Mouse (Mus musculus) c-Kit-positive CD71-negative TER-119-negative erythroid progenitor cells, embryonic 14.5 days (primary cell): Measurements from ENCODE around the gene Pcbp3.
A peak's percentile ranks its signal among the peaks of the same experiment; 100 is the strongest.

ENCODE experiments used
- DNase-seq: peaks from one replicate; pipeline ENCODE4 v3.0.0-alpha.2; 2013; ENCODE audit warnings: low read depth

The Pcbp3 gene

DNA sequence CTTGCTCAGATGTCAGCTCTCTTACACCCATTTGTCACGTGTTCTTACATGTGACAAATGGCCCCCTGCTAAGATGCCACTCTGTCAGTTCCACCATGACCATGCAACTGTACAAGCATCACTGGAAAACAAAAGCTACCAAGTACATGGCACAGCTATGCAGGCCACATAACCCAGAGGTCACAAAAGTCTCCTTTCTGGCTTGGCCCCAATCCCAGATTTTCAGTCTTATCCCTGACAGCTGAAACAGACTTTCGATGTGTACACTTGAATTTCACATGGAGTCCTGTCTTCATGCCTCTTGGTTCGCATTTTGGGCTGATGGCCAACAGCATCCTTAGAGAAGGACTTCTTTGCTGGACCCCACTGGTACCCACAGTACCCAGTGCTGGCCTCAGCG, 116.8 kb downstream of the Pcbp3 start:
- no peak for DNase-seq

DNA sequence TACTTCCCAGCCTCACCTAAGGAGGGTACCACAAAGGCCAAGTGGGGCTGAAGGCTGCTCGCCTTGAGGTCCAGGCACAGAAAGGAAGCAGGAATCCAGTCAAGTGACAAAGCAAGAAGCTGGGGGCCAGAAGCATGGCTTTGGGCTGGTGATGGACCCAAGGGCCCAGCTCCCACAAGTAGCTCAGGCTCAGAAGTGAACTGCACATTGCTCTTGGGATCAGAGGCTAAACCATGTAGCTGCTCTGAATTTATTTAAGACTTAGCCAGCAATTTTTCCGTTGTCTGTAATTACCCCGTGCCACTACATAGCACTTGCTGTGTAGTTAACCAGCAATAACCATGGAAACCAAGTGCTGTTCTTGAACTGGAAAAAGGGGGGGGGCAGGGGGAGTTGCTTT, 117.3 kb downstream of the Pcbp3 start:
- DNase-seq, result no peak

DNA sequence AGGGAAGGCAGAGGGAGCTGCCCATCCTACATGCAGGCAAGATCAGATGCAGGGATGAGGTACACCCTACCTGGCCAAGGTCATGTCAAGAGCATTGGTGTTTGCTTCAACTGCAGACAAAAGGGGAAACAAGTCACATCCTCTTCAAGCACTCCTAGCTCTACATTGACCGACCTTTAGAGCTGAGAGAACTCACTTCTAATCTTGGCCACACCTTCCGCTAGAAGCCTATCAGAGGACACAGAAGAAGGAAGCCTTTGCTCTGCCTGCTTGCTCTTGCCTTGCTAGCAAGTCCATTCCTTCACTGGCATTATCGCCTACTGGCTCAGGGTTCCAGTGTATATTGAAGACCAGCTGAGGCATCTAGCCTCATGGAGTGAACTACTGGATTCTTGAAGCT, 119.6 kb downstream of the Pcbp3 start:
- no peak for DNase-seq

DNA sequence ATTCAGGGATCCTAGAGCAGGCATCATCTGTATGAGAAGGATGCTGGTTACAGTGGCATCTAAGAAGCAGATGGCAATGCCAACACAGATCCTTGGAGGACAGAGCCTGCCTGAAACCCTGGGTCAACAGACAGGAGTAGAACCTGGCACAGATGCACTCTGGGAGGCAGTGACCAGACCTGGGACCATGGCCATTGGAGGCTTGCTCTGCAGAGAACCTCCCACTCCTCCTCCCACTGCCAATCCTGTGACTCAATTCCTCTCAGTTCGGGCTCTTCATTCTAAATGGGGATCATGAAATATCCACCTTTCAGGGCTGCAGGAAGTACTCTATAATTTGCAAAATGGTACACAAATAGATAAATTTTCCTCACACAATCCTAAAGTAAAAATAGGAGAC, 120.5 kb downstream of the Pcbp3 start:
- no peak for DNase-seq

DNA sequence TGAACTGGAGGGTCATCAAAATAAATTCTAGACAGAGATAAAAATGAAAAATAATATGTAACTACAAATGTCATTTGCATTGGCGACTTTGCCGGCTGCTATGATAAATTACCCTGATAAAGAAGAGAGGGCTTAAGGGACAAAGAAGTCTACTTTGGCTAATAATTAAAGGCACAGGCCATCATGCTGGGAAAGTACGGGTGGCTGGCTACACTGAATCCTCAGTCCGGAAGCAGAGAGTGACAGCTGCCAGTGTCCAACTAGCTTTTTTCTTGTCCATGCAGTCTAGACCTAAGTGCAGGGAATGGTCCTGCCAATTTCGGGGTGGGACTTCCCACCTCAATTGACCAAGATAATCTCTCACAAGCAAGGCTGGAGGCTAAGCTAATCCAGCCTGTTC, 121.1 kb downstream of the Pcbp3 start:
- DNase-seq, result no peak

DNA sequence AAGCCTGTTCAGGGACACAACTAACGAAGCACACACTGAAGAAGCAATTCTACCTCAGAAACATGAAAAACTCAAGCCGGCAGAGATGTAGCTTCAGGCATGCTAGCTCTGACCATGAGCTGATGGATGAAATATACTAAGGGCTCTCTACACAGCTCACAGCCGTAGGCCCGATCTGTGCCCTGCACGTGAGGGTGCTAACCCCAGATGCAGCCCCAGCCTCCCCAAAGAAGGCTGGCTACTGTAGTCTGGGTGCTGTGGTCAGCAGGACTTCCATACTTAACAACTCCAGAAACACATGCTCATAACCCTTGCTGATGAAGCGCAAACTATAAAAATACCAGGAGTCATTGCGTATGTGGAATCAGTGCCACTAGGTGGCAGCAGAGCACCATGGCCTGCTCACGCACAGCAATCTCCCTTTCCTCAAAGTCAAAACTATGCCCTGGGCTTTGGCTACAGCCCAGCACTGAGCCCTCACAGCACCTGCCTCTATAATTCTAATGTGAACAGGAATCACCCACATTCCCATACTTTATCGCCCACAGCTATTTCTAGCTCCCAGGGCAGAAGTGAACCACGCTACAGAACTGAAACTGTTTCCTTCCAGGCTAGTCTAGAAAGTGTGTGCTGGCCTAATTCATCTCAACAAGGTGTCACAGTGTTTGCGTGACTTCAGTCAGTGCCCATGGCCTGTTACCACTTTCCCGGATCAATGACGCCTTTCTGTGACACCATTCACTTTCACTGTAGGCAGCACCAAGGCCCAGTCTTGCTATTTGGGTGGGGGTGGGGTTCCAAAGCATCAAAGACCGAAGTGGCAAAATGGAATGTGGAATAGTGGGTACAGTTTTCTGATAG, 126.0 kb downstream of the Pcbp3 start:
- DNase-seq, result peak; percentile 57

DNA sequence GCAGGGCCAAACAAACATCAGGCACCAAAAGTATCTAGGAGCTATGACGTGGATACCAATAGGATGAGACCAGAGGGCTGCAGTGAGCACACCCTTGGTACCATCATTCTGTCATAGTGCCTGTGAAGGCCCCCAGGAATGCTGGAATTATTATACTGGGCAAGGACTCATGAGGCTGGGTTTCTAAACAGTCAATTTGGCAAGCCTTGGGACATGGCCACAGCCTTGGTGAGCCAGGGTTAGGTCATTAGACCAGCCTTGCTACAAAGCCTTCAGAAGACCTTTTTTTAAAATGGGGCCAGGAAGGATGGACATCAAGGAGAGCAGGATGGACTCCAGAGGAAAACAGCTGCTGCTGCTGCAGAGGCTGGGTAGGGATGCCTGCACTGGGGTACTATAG, 128.8 kb downstream of the Pcbp3 start:
- DNase-seq, result no peak

DNA sequence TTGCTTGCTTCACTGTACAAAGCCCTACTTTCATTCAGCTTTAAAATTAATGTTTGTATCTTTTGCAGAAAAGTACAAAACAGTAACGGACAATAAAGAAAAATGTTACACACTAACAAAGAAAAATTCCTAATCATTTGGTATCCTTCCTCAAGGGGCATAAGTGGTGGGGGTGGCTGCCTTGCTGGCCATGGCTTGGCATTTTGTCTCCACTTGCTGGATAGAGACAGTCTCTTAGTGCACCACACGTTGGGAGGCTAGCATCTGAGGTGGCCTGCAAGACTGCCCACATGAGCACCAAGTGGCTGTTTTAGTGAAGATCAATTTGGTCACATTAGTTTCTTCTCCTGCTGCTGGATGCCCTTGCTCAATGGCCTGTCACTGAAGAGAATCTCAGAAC, 129.8 kb downstream of the Pcbp3 start:
- no peak for DNase-seq

DNA sequence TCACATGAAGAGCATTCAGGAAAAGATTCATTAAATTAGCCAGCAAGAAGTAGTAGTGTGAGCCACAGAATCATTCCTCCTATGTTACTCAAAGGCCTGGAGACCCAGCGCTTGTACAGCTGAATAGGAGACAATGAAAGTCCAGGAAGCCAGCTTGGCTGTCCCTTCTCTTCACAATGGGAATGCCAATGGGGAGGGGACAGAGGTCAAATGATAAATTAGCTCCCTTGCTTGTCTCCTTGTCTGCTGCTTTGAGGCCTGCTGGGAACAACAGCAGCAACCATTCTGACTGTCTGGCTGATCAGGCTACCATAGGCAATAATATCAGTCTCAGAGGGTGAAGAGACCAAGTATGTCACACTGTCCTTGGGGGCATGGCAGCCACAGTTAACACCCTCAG, 130.5 kb downstream of the Pcbp3 start:
- DNase-seq, result no peak

DNA sequence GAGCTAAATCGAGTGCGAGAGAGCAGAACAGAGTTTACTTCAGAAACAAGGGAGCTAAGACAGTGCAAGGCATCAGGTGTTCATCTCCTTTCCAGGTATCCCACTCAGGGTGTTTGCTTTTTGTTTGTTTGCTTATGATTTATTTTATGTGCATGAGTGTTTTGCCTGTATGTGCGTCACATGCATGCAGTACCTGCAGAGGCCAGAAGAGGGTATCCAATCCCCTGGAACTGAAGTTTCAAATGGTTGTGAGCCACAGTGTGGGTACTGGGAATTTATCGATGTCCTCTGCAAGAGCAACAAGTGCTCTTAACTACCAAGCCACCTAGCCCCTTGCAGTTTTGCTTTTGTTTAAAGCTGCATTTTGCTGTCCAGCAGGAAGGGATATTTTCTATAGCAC, 132.8 kb downstream of the Pcbp3 start:
- no peak for DNase-seq

DNA sequence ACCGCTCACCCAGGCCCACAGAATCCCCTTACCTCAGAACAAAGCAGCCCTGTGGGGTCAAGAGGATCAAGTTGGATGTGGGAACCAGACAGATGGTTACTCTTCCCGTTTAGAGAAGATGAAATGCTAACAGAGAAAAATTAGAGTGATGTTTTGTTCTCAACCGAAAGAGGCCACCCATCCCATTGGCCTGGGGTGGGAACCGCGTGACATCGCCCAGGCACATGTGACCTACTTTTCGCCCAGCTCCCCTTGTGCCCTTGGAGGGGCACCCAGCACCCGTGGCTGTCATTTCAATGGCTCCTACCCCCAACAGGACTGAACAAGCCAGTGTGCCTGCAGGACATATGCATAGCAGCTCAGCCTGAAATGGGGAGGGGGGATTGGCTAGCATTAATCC, 139.0 kb downstream of the Pcbp3 start:
- DNase-seq, result no peak

DNA sequence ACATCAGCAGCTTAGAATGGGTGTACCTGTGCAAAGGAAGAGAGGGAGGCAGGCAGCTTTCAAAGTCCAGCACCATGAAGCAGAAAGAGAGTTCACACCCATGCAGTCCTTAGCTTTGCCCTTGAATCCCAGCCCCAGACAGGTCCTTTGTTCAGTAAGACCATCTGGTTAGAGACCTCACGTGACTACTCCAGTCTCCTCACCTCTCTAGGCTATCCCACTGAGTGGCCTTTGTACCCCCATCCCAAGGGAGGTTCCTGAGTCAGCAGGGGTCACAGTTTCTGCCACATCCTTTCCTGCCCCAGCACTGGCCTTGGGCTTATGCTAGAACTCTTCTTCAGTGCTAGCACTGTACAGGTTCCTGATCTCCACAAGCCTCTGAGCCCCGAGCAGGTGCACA, 142.4 kb downstream of the Pcbp3 start:
- no peak for DNase-seq

DNA sequence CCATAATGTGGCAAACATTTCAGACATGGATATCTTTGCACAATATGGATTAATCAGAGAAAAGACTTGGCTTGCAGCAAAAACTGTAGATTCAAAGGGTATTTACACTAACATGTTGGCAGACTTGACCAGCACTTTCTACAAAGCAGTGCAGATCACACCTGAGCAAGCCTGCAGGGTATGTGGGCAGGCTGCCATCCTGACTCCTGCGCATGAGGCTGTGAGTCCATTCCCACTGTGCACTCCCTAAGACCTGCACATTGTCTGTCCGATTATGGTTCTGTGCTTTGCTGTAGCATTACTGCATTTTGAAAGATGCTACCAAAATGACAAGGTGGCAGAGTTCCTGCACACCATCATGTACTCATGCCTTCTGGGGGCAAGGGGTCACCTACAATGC, 143.3 kb downstream of the Pcbp3 start:
- DNase-seq, result no peak

DNA sequence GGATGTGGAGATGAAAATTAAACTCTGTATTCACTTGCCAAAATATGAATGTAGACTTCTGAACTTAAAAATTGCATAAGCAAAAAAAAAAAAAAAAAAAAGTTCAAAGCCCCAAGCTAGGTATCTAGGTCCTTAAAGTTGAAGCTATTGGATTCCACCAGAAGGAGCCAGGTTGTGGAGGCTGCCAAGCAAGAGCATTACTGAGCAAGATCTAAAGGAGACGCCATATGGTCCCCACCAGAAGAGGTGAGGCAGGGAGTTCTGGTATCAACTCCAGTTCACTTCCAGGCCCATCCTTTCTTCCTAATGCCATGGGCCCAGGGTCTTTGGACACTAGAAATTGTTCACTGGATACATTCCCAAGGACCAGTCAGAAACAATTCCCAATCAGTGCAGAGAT, 144.8 kb downstream of the Pcbp3 start:
- no peak for DNase-seq

DNA sequence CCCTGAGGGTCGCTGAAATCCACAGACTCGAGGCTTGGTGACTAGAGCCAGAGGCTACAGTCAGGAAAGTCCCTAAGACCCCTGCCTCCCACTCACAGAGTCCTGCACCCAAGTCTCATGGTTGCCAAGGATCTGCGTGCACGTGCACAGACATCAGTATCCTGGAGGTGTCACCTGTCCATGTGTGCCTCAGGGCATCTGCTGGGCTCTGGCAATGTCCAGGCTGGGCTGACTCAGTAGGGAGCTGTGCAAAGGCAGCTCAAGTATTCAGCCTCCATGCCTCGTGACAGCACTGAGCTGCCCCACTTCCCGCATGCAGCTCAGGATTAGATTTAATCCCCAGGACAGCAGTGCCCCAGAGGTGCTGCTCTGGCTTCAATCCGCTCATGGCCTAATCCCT, 145.3 kb downstream of the Pcbp3 start:
- no peak for DNase-seq

DNA sequence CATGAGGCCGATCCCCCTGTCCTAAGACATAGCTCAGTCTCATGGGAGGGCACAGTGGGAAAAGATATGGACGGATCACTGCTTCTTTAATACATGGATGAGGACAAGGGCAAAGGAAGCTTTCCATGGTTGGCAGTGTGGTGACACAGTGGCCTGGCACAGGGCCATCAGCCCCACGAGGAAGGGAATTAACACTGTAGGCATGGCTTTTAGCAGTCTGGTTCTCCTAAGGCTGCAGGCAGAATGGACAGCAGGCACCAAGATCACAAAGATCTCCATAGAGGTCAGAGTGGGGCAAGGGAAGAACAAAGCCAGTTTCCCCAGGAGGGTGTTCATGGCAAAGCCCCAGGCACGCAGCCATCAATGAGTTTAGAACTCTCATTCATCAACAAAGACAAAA, 146.2 kb downstream of the Pcbp3 start:
- no peak for DNase-seq

DNA sequence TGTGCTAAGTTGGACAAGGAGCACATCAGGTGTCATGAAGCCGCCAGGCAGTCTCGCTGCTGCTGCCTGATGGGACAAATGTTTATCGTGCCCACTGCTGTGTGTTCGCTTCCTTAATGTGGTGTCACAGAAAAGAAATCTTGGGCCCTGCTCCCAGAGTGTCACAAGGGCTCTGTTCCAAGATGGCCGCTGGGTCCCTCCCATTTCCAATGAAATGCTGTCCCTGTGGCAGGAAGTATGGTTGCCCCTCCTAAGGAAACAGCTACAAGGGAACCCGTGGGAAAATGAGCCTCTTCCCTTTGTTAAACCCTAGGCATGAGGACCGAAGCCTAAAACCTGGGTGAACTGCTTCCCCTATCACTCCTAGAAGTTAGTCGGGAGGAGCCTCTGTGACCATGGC, 146.9 kb downstream of the Pcbp3 start:
- DNase-seq, result no peak

DNA sequence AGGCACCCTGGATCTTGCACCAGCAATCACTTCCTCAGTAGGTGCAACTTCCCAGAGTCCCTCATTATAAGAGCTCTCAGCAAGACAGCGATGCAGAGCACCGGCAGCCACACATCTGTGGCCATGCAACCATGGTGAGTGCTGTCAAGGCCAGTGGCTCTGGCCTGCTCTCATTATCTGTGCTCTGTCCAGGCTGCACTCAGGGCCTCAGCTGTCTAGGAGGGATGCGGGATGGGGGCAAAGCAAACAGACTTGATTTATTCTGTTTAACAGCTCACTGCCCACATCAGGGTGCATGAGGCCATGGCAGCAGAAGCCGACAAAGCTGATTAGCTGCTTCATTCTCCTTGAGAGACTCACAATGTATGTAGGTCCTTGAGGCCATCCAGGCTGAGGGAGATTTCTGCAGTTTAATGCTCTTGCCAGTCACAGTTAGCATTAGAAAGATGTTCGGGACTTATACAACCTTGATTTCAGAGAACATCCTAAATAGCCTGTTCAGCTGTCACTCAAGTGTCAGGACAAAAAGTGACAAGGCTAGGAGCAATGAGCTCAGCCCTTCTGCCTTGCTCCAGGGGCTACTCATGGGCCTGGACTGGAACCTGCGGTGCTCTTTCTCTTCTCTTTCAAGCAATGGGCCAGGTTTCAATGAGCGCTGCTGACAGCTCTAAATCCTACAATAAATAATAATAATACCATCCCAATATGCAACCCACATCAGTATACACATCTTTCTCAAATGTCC, 151.6 kb downstream of the Pcbp3 start:
- DNase-seq, result no peak

DNA sequence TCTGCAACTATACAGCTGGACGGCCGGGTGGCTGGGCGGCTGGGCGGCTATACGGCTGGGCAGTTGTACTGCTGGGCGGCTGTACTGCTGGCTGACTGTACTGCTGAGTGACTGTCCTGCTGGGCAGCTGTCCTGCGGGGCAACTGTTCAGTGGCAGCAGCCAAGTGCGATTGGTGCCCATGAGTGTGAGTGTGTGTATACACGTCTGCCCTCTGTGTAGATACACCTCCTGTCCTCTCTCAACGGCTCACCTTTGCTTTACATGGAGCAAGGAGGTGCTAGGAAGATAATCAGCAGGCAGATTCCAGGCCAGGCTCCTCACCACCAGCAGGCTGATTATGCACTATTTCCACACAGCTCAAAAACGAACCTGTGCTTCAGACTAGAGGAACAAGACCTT, 152.2 kb downstream of the Pcbp3 start:
- no peak for DNase-seq

DNA sequence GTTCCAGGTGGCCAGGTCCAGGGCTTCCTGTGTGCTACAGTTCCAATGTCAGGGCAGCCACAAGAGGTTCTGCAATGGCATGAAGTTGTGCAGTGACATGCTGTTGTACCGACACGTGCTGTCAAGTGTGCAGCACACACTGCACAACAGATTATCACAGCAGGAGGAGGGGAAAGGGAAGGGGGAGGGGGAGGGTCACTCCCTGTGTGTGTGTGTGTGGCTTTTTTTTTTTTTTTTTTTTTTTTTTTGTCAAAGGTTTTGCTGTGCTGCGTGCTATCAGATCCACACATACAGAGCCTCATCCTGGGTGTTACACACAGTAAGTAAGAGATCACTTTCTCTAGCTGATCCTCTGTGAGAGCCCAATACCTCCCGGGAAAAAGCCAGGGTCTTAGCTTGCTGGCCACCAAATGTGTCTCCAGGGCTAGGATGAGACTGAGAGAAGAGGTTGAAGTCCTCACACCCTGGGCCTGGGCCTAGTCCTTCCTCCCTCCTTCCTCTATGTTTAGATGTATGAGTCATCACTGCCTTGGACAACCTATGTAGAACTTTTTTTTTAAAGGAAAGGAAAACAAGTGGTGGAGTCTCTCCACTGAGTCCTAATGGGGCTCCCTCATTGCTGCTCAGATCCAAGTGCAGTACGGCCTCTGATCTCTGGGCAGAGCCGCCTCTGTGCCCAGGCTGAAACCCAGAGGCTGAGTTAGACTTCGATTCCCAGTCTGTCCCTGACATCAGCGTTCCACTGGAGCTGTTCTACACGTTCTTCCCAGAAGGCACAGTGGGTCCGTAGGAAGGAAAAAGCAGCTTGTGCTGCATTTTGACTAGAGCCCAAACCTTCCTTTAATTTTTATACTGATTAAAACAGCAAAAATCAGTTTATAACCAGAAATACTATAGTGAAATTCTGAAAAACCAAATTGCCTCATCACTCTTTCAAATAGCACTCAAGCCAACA, 153.0 kb downstream of the Pcbp3 start:
- DNase-seq, result no peak

DNA sequence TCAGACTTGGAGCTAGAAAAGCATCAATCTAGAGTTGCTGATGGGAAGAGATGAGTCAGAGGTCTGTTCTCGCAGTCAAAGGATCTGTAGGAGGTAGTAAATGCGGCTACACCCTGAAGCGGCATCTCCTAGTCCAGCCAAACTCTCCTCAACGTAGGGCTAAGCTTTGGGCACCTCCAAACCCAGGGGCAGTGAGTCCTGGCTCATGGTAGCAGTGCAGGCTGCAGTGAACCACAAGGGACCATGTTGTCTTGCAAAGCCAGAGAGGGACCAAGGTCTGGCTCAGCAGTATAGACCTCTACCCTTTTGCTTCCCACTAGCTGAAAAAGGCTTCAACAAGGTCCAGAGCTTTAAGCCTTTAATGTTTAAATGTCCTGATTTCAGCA, 159.2 kb downstream of the Pcbp3 start:
- DNase-seq, result no peak

DNA sequence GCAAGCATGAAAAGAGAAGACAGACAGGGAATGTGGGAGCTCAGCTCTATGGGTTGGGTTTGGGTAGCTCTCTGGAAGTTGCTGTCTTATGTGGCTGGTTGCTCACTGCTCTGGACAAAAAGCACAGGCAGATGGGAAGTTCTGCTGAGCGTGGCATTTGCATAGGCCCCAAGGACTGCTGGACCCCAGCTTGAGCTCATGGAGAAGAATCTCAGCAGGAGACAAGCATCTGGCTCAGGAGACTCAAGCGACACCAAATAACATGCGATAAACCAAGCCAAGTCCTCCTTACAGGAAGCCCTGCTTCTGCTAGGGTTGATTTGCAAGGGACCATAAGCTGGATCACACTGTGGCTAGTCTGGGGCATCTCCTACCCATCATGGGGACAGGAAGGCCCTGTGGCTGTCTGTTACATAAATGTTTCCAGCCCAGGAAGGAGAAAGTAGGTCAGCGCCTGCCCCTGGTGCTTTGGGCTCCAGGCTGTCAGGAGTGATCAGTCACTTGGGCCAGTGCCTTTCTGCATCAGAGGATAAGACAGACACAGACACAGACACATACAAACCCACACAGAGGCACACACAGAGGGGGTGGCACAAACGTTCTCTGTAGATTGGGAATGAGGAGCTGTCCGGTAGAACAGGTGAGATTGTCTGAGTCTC, 159.7 kb downstream of the Pcbp3 start:
- DNase-seq, result no peak
